Mouse (Mus musculus) gastrocnemius, postnatal 14 days (tissue): ENCODE measurements around the gene Sf3a2. TPM values are rescaled to one million over a fixed set of nuclear protein-coding genes. Genes with fewer than 3 reads are reported as not detected.
A peak's percentile ranks its signal among the peaks of the same experiment; 100 is the strongest.
"Not testable (repeated sequence)": the region's sequence is repeated elsewhere in the genome, so short reads cannot be mapped to it uniquely, and the experiment has no call there.

ENCODE experiments used
- DNase-seq: peaks from one replicate; pipeline ENCODE4 v3.0.0; 2021; ENCODE audit warnings: mixed read lengths
- intact Hi-C: fragments of 180-260 bp; cut with DNase I; formaldehyde crosslinking; loops from one replicate; pipeline ENCODE4 v1.15.1; 2025; ENCODE audit warnings: low total_unique reads
- total RNA-seq, 2 experiments: library from RNA; stranded (reverse); gene quantifications; 2 replicates each; pipeline ENCODE4 v1.2.3; 2021

Sf3a2 gene
- total RNA-seq, 2 experiments from 2014 or later, result 23.6 to 30.0 TPM

DNA sequence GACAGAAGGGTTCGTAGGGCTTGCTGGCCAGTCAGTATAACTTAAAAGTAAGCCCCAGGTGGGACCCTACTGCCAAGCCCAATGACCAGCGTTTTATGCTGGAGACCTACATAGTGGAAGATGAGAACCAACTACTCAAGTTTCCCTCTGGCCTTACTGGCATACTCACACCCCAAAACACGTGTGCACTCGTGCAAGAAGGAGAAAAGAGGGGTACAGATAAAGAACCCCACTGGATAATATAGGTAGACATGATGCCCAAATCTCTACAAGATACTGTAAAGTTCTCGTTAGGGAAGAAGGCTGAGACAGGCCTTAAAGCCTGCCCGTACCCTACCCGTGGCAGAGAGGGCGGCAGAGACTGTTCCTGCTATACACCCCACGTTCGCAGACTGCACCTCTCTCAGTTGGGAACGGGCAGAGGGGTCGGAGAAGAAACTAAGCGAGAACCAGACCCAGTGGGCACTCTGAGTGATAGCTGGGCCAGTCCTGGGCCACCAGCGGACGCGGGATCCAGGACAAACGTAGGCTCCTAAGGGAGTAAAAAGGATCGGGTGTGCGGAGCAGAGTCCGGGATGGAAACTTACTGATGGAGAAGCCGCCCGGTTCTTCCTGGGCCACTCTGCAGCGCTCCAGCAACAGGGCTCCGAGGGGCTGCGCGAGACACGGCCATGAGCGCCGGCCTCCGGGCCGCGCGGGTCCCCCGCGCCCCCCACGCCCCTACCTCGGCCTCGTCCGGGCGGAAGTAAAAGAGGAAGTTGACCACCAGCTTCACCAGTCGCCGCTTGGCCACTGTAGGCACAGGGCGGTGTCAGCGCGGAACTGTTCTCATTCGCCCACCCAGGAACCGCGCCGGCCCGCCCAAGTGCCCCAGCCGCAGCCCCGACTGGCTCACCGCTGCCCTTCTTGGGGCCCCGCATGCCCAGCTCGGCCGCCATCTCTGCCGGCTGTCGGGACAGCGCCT lies 530 bp upstream of the Sf3a2 start:
- no peak for DNase-seq
- intact Hi-C loops, result no loop called here

- intact Hi-C loops, result no loop called here
- no peak for DNase-seq
Measured at GRCm38 (mm10) chr10:80799070-80799566, 1.1 kb downstream of the Sf3a2 start.

DNA sequence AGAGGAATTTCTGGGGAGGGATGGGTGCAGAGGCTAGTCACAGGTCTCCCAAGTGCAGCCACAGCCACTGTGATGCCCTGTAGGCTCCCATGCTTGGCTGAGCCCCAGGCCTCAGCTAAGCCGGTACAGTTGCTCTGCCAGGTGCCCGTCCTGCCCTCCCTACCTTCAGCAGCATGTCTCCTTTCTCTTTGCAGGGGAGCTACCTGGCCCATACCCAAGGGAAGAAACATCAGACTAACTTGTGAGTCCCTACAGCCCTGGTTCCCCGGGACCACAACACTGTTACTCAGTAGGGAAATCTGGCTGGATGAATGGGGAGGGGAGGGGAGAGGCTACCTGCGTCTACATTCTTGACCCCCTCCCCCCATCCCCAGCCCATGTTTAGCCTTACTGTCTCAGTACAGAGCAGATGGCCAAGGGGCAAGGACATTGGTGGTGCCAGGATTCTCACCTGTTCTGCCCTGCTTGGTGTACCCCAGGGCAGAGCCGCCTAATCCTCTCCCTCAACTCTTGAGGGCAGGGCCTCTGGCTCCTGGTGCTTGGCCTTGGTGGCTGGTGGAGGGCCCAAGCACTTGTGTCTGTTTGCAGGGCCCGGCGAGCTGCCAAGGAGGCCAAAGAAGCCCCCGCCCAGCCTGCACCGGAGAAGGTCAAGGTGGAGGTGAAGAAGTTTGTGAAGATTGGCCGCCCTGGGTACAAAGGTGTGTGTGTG lies 4.4 kb downstream of the Sf3a2 start:
- no peak for DNase-seq
- intact Hi-C loops, result loop anchor here (10.0 kb wide), 1 partner anchor 192 kb away; no protein-coding TSS in a partner anchor

GRCm38 (mm10) chr10:80802996-80803395 lies 5.0 kb downstream of the Sf3a2 start:
- intact Hi-C loops, result loop anchor here (10.0 kb wide), 1 partner anchor 192 kb away; no protein-coding TSS in a partner anchor
- DNase-seq, result no peak

GRCm38 (mm10) chr10:80804340-80804739 lies 6.3 kb downstream of the Sf3a2 start:
- intact Hi-C loops, result loop anchor here (10.0 kb wide), 1 partner anchor 190 kb away; no protein-coding TSS in a partner anchor
- DNase-seq, result no peak

GRCm38 (mm10) chr10:80804916-80805315 lies 6.9 kb downstream of the Sf3a2 start, which contains the start of gene Amh:
TSS of gene Amh (plus strand) at chr10:80805243.
- intact Hi-C loops, result loop anchor here (10.0 kb wide), 1 partner anchor 190 kb away; no protein-coding TSS in a partner anchor
- no peak for DNase-seq

GRCm38 (mm10) chr10:80805322-80805721 lies 7.3 kb downstream of the Sf3a2 start:
- DNase-seq, result no peak
- intact Hi-C loops, result loop anchor here (10.0 kb wide), 1 partner anchor 189 kb away; no protein-coding TSS in a partner anchor

DNA sequence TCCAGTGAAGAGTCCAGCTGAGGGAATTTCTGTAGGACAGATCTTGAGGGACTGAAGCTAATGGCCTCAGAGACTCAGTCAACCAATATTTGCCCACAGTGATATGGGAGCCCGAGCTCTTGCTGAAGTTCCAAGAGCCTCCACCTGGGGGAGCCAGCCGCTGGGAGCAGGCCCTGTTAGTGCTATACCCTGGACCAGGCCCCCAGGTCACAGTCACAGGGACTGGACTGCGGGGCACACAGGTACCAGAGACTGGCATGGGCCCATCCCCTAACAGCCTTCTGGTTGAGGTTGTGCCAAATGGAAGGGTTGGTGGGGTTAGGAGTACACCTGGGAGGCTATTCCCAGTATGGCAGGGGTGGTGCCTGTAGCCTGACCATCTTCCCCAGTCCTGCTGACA lies 7.9 kb downstream of the Sf3a2 start:
- DNase-seq, result peak; percentile 82
- intact Hi-C loops, result loop anchor here (10.0 kb wide), 1 partner anchor 189 kb away; no protein-coding TSS in a partner anchor

GRCm38 (mm10) chr10:80806341-80807056 lies 8.5 kb downstream of the Sf3a2 start:
- intact Hi-C loops, result loop anchor here (10.0 kb wide), 1 partner anchor 188 kb away; no protein-coding TSS in a partner anchor
- DNase-seq, result no peak

DNA sequence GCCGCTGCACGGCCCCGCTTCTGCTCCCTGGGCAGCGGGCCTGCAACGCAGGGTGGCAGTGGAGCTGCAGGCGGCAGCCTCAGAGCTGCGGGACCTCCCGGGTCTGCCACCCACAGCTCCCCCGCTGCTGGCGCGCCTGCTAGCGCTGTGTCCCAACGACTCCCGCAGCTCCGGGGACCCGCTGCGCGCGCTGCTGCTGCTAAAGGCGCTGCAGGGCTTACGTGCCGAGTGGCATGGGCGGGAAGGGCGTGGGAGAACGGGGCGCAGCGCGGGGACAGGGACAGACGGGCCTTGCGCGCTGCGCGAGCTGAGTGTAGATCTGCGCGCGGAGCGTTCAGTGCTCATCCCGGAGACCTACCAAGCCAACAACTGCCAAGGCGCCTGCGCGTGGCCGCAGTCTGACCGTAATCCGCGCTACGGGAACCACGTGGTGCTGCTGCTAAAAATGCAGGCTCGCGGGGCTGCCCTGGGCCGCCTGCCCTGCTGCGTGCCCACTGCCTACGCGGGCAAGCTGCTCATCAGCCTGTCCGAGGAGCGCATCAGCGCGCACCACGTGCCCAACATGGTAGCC lies 9.1 kb downstream of the Sf3a2 start:
- peak; percentile 80 for DNase-seq
- intact Hi-C loops, result loop anchor here (10.0 kb wide), 1 partner anchor 188 kb away; no protein-coding TSS in a partner anchor

DNA sequence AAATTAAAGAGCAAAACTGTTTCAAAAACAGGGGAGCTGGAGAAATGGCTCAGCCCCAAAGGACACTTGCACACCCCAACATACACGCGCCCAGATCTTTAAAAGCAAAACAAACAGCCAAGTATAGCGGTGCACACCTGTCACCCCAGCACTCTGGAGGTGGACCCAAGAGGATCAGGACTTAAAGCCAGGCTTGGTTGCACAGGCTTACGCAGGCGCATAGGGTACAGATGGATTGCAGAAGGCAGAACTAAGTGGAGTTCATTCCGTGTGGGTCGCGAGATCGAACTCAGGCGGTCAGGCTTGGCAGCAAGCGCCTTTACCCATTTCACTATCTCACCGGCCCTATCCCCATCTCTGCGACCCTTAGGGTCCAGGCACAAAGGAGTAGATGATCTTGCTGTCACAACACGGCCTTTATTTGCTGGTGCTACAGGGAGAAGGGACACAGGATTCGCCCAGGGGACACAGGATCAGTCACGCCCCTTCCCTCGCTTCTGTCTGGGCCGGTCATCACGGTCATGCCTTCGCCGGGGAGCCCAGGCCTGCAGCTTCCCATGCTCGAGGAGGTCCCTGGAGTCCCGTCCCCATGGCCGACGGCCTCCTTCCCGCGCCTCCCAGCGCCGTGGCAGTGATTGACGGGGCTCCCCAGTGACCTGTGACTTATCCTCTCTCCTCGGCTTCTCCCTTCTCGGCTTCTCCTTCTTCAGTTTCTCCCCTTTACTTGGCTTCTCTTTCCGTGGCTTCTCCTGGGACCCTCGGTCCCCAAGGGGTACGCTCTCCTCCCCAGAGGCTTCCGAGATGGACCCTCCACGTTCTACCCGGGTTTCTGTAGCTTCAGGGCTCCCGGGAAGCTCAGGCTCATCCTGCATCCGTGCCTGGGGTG lies 10.3 kb downstream of the Sf3a2 start:
- intact Hi-C loops, result loop anchor here (10.0 kb wide), 1 partner anchor 186 kb away; no protein-coding TSS in a partner anchor
- DNase-seq, result peak; percentile 3

- intact Hi-C loops, result loop anchor here (10.0 kb wide), 1 partner anchor 186 kb away; no protein-coding TSS in a partner anchor
- DNase-seq, result peak; percentile 3
Measured at GRCm38 (mm10) chr10:80808985-80809632, 11.1 kb downstream of the Sf3a2 start.

GRCm38 (mm10) chr10:80810084-80810483 lies 12.1 kb downstream of the Sf3a2 start:
- intact Hi-C loops, result no loop called here
- DNase-seq, result peak; percentile 11

- DNase-seq, result peak; percentile 41
- intact Hi-C loops, result no loop called here
Measured at GRCm38 (mm10) chr10:80812391-80813041, 14.5 kb downstream of the Sf3a2 start.

DNA sequence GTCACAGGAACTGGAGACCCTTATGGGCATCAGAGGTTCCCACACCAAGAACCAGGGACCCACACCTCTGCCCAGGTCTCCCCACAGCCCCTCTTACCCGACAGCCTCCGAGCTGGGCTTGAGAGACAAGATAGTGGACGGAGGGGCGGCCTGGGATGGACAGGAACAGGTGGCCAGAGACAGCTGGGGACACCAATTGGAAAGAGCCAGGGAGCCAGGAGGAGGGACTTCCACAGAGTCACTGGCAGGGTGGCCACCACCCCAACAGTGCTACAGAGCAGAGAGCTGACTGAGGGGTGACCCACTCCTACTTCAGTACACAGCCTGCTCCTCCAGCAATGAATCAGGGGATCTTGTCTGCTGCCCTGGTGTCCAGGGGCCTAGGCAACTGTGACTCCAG lies 15.4 kb downstream of the Sf3a2 start, which contains the start of gene Jsrp1:
TSS of gene Jsrp1 (minus strand) at position 133 of the 400 bp plus-strand sequence.
- intact Hi-C loops, result no loop called here
- peak; percentile 83 for DNase-seq

DNA sequence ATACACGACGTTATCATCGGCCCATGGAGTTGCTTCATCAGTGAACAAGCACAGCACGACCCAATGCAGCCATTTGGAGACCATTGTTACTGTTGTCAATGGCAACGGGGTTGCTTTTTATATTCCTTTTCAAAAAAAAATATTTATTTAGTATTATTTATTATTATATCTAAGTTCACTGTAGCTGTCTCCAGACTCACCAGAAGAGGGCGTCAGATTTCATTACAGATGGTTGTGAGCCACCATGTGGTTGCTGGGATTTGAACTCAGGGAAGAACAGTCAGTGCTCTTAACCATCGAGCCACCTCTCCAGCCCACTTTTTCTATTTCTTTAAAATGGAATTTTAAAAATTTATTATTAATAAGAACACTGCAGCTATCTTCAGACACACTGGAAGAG lies 16.8 kb downstream of the Sf3a2 start:
- DNase-seq, result no peak
- intact Hi-C loops, result no loop called here

GRCm38 (mm10) chr10:80816303-80816702 lies 18.3 kb downstream of the Sf3a2 start:
- DNase-seq, intact Hi-C loops: not testable (repeated sequence)
